Mouse (Mus musculus) stomach, embryonic 16.5 days (tissue): ENCODE results near the gene Ppfibp1. TPM values are rescaled to one million over a fixed set of nuclear protein-coding genes. Genes with fewer than 3 reads are reported as not detected.

Experiments
- ATAC-seq: fragments of 200-750 bp; cut with Nextera tagmentation; 2 replicates; pipeline ENCODE4 v1.8.0; 2017; ENCODE audit warnings: moderate number of reproducible peaks, moderate TSS enrichment; ENCODE audit not compliant: insufficient read depth, low FRiP score
- H3K27ac ChIP-seq: fragments of 300-500 bp; sonication (generic); 2 replicates; pipeline ENCODE4 v1.5.1; 2014; ENCODE audit warnings: low read length
- H3K27me3 ChIP-seq: fragments of 300-500 bp; sonication (generic); 2 replicates; pipeline ENCODE4 v1.6.1; 2014; ENCODE audit warnings: low read length, control low read depth, mixed read lengths; ENCODE audit not compliant: control insufficient read depth, insufficient read depth
- H3K36me3 ChIP-seq: fragments of 300-500 bp; sonication (generic); 2 replicates; pipeline ENCODE4 v1.6.1; 2014; ENCODE audit warnings: low read length; ENCODE audit not compliant: control insufficient read depth, insufficient read depth
- H3K4me1 ChIP-seq: fragments of 300-500 bp; sonication (generic); 2 replicates; pipeline ENCODE4 v1.6.1; 2014; ENCODE audit warnings: low read length, control low read depth, mixed read lengths; ENCODE audit not compliant: control insufficient read depth, insufficient read depth
- H3K4me2 ChIP-seq: fragments of 300-500 bp; sonication (generic); 2 replicates; pipeline ENCODE4 v1.6.1; 2014; ENCODE audit warnings: low read depth, low read length, mixed read lengths
- H3K4me3 ChIP-seq: fragments of 300-500 bp; sonication (generic); replicated peaks from 2 replicates; pipeline ENCODE4 v1.5.1; 2014; ENCODE audit warnings: mild to moderate bottlenecking, low read length
- H3K9ac ChIP-seq: fragments of 300-500 bp; sonication (generic); 2 replicates; pipeline ENCODE4 v1.6.1; 2014; ENCODE audit warnings: low read length
- H3K9me3 ChIP-seq: fragments of 300-500 bp; sonication (generic); replicated peaks from 2 replicates; pipeline ENCODE4 v1.6.1; 2016; ENCODE audit warnings: low read length, control low read depth; ENCODE audit not compliant: control insufficient read depth
- WGBS: fragments of 180-500 bp; shearing (Covaris S2); extraction: QIAGEN DNeasy Blood & Tissue Kit; methylation state at CpG from one replicate; pipeline ENCODE4 v1.1.7; 2014; 5-methylcytosine and 5-hydroxymethylcytosine counted together
- polyA plus RNA-seq: library from polyadenylated mRNA; unstranded; fragments of >200 nt; fragmentation: Nextera tagmentation; extraction: Ambion mirVana; gene quantifications from 2 replicates; pipeline ENCODE4 v1.2.1, GENCODE M21; 2015

The Ppfibp1 gene
- polyA plus RNA-seq, 1 experiment from 2014 or later, result 51.4 TPM

DNA sequence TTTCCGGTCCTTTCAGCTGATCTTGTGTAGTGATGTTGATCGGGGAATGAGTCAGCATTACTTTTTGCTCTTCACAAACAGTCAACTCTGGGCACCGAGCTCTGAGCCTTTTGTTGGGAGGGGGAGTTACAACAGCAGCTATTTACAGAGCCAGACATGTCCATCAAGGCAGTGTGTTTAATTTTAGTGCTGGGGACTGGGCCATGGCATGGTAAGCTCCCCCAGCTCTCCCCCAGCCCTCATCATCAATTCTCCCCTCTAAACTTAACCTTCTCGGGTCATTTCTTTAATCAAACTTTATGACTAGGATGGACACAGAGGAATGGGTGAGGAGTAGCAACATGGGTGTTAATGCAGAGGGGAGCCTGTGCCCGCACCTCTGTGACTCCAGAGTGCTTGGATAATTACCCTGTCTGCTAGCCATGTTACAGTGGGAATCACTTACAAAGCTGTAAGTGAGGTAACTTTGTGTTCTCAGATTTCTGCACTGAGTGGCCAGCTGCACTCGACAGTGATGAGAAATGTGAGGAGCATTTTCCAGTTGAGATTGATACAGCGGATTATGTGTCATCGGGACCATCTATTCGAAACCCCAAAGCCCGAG lies 167.2 kb downstream of the Ppfibp1 start:
- no peak for ATAC-seq
- Histone ChIP-seq H3K36me3 (peaks cover 7% of the 10 kb centered on the region; the same call in 1 of the 2 replicates), H3K4me1 (no peaks in the 10 kb centered on the region), H3K4me3 (no peak overlapping the region), H3K9ac (no peak overlapping the region), H3K4me2 (no peak overlapping the region), H3K9me3 (no peaks in the 10 kb centered on the region), H3K27me3 (no peaks in the 10 kb centered on the region), H3K27ac (no peak overlapping the region)
- WGBS, result 81% methylated on average over 10 of the region's 10 CpGs

DNA sequence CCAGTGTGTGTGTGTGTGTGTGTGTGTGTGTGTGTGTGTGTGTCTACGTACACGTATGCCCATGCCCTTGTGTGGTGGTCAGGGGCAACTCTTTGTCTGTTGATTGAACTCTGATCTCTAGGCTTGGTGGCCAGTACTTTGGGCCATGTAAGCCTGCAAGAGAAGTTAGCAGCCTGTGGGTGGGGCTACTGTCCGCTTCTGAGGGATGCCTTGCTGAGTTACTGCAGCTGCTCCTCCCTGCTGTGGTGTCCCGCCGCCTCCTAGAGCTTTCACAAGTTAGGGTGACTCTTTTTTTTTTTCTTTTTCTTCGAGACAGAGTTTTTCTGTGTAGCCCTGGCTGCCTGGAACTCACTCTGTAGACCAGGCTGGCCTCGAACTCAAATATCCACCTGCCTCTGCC lies 171.0 kb downstream of the Ppfibp1 start:
- WGBS, result 53% methylated on average over 7 of the region's 7 CpGs
- Histone ChIP-seq H3K27ac (no peak overlapping the region), H3K9ac (no peak overlapping the region), H3K9me3 (no peaks in the 10 kb centered on the region), H3K27me3 (no peaks in the 10 kb centered on the region), H3K4me2 (no peak overlapping the region), H3K4me1 (no peaks in the 10 kb centered on the region), H3K4me3 (no peak overlapping the region), H3K36me3 (peaks cover 3% of the 10 kb centered on the region; the same call in 1 of the 2 replicates)
- no peak for ATAC-seq

DNA sequence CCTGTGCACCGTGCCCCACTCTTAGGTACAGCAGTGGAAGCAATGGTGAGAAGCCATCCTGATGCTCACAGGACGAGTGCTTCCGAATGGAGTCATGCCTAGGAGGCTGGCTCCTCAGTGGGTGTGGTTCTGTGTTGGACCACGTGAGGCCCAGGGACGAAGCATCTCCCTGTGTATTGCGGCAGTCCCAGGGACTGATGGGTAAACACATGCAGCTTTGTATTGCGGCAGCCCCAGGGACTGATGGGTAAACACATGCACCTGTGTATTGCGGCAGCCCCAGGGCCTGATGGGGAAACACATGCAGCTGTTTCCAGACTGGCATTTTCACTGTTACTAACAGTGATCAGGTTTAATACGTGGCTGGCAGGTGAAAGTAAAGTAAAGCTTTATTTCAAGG lies 173.3 kb downstream of the Ppfibp1 start:
- Histone ChIP-seq H3K4me3 (no peak overlapping the region), H3K27me3 (no peaks in the 10 kb centered on the region), H3K9ac (no peak overlapping the region), H3K27ac (no peak overlapping the region), H3K4me2 (no peak overlapping the region), H3K4me1 (no peaks in the 10 kb centered on the region), H3K9me3 (no peaks in the 10 kb centered on the region), H3K36me3 (peaks cover 3% of the 10 kb centered on the region; the same call in 1 of the 2 replicates)
- no peak for ATAC-seq
- 80% methylated on average over 9 of the region's 9 CpGs for WGBS

DNA sequence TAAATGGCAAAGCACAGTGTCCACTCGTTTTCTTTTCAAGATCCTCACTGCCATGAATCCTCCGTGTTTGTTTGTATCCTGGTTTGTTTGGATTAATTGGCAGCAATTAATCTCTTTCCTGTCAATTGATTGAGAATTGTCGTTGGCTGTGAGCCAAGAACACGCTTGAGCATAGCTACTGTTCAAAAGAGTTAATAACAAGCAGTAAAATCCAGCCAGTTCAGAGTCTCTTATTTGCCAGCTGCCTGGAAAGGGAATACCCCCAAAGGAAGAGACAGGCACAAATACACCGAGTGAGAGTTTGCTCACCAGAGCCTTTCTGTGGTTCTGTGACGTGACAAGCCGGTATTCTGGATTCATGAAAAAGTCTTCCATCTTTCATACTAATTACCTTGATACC lies 173.7 kb downstream of the Ppfibp1 start:
- Histone ChIP-seq H3K9ac (no peak overlapping the region), H3K9me3 (no peaks in the 10 kb centered on the region), H3K27me3 (no peaks in the 10 kb centered on the region), H3K4me3 (no peak overlapping the region), H3K27ac (no peak overlapping the region), H3K4me1 (no peaks in the 10 kb centered on the region), H3K4me2 (no peak overlapping the region), H3K36me3 (peaks cover 3% of the 10 kb centered on the region; the same call in 1 of the 2 replicates)
- no peak for ATAC-seq
- WGBS, result 66% methylated on average over 7 of the region's 7 CpGs

DNA sequence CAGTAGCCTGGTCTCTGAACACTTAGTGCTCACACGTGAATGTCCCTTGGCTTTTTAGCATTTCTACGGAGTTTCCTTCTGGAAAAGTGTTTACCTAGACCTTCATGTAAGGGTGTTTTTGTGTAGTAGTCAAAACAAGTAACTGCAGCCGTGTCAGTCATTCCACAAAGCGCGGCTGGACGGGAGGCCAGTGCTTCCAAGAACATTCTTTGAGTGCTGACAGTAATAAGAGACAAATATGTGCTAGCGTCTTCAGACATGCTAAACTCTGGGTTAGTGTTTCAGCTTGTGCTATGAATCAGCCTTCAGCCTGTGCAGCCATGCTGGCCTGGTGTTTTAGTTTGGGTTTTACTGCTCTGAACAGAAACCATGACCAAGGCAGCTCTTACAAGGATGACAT lies 174.4 kb downstream of the Ppfibp1 start:
- 81% methylated on average over 7 of the region's 7 CpGs for WGBS
- Histone ChIP-seq H3K4me2 (no peak overlapping the region), H3K9ac (no peak overlapping the region), H3K4me1 (no peaks in the 10 kb centered on the region), H3K36me3 (peaks cover 3% of the 10 kb centered on the region; the same call in 1 of the 2 replicates), H3K27ac (no peak overlapping the region), H3K27me3 (no peaks in the 10 kb centered on the region), H3K4me3 (no peak overlapping the region), H3K9me3 (no peaks in the 10 kb centered on the region)
- ATAC-seq, result no peak

DNA sequence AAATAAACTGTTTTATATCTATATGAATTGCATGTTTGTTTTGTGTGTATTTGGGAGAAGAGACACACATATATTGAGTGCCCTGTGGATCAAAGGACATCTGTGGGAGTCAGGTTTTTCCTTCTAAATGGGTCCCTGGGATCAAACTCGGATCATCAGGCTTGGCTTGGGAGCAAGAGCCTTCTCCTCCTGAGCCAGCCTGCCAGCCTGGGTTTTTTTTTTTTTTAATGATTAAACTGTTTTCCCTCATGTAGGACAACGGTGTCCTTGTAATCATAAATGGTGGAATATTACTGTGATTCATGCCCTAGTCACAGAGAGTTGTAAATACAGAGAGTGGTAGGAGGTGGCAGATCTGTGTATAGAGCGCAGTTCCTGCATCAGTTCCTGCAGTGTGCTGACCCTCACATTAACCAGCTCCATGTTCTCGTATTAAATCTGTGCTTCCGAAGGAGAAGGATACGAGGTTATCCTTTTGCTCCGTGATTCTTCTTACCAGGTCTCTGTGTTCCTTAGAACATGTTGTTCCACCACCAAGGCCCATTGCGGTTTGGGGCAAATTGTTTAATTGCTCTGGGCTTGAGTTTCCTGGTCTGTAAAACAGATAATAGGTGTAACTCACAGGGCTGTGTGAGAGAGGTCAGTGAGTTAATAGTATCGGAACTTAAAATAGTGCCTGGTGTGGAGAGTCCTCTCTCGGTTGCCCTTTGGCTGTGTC lies 176.1 kb downstream of the Ppfibp1 start:
- ATAC-seq, result no peak
- WGBS, result 89% methylated on average over 10 of the region's 10 CpGs

DNA sequence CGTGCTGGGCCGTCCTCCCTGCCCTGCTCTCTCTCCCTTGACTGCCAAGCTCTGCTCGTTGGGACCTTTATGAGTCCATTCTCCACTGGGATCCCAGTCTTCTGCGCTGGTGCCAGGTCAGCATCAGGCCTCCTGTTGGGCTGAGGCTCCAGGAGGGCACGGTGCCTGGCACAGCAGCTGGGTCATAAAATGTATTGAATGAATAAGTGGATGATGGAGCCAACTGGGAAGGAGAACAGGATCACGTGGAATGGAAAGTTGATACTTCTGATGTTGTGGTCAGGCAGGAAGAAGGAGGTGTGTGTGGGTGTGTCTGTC lies 176.6 kb downstream of the Ppfibp1 start:
- no peaks in the 10 kb centered on the region for H3K9me3 ChIP-seq
- no peak overlapping the region for H3K27ac ChIP-seq
- WGBS, result 88% methylated on average over 6 of the region's 6 CpGs

More for the DNA sequence above, 176.1 kb downstream of the Ppfibp1 start:
- H3K4me3 ChIP-seq, result no peak overlapping the region
- H3K27me3 ChIP-seq, result no peaks in the 10 kb centered on the region
- H3K4me1 ChIP-seq, result 0 out of 2 replicates have a peak, but pooled peaks cover 6% of the 10 kb centered on the region
- H3K27ac ChIP-seq, result no peak overlapping the region
- H3K36me3 ChIP-seq, result peaks cover 3% of the 10 kb centered on the region; the same call in 1 of the 2 replicates
- no peak overlapping the region for H3K4me2 ChIP-seq
- H3K9ac ChIP-seq, result no peak overlapping the region
- H3K9me3 ChIP-seq, result no peaks in the 10 kb centered on the region

DNA sequence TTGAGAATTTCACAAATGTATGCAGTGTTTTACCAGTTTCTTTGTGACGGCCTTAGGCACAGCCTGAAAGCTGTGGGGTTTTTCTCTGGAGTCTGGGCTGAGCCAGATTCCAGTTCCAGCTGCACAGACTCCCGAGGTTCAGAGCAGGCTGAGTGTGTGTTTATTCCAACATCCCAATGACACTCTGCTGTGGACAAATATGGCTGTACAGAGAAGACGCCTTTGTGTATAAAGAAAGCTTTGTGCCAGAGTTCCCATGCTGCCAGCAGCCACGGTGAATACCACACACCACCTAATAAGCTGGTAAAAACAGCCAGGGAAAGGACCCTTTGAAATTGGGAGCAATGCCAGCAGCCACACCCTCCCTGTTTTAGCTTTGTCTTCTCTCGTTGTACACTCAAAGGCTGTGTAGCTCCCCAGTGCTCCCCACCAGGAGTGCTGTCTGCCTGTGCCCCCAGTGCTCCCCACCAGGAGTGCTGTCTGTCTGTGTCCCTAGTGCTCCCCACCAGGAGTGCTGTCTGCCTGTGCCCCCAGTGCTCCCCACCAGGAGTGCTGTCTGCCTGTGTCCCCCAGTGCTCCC lies 187.6 kb downstream of the Ppfibp1 start:
- no peak overlapping the region for H3K9ac ChIP-seq
- H3K9me3 ChIP-seq, result no peaks in the 10 kb centered on the region
- no peaks in the 10 kb centered on the region; the same call in 1 of the 2 replicates for H3K36me3 ChIP-seq
- no peaks in the 10 kb centered on the region for H3K27me3 ChIP-seq
- 30% methylated on average over 5 of the region's 5 CpGs for WGBS
- H3K4me2 ChIP-seq, result no peak overlapping the region
- peak; percentile 83 for ATAC-seq
- H3K27ac ChIP-seq, result peak overlapping the region; percentile 86
- H3K4me1 ChIP-seq, result no peaks in the 10 kb centered on the region; the same call in none of the 2 replicates
- H3K4me3 ChIP-seq, result no peak overlapping the region

More for the DNA sequence above, 176.6 kb downstream of the Ppfibp1 start:
- peaks cover 3% of the 10 kb centered on the region; the same call in 1 of the 2 replicates for H3K36me3 ChIP-seq
- H3K27me3 ChIP-seq, result no peaks in the 10 kb centered on the region
- H3K4me2 ChIP-seq, result no peak overlapping the region
- H3K4me3 ChIP-seq, result no peak overlapping the region
- H3K9ac ChIP-seq, result no peak overlapping the region
- 0 out of 2 replicates have a peak, but pooled peaks cover 6% of the 10 kb centered on the region for H3K4me1 ChIP-seq
- ATAC-seq, result no peak

DNA sequence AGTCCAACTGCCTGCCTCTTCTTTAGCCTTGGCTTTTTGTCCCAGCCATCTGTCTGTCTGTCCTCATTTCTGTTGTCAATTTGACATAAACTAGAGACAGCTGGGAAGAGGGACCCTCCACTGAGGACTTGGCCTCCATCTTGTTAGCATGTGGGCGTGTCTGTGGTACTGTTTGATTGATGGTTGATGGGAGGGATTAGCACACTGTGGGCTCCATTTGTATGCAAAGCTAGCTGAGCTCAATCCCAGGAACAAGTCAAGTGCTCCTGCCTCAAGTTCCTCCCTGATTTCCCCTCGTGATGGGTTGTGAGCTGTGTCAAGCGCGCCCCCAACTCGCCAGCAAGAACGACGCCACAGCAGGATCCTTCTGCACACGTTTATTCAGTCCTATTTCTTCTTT lies 188.6 kb downstream of the Ppfibp1 start:
- Histone ChIP-seq H3K9me3 (no peaks in the 10 kb centered on the region), H3K9ac (no peak overlapping the region), H3K27me3 (no peaks in the 10 kb centered on the region), H3K36me3 (no peaks in the 10 kb centered on the region; the same call in 1 of the 2 replicates), H3K27ac (no peak overlapping the region), H3K4me1 (no peaks in the 10 kb centered on the region; the same call in none of the 2 replicates), H3K4me2 (no peak overlapping the region), H3K4me3 (no peak overlapping the region)
- 81% methylated on average over 8 of the region's 8 CpGs for WGBS
- no peak for ATAC-seq
